Mouse (Mus musculus) MN1 (cell line): Measurements from ENCODE around the gene Vmn2r97.
"Not testable (repeated sequence)": the region's sequence is repeated elsewhere in the genome, so short reads cannot be mapped to it uniquely, and the experiment has no call there.

Source experiments
- DNase-seq: peaks from one replicate; pipeline ENCODE4 v3.0.0-alpha.2; 2016; ENCODE audit warnings: low spot score

The Vmn2r97 gene

DNA sequence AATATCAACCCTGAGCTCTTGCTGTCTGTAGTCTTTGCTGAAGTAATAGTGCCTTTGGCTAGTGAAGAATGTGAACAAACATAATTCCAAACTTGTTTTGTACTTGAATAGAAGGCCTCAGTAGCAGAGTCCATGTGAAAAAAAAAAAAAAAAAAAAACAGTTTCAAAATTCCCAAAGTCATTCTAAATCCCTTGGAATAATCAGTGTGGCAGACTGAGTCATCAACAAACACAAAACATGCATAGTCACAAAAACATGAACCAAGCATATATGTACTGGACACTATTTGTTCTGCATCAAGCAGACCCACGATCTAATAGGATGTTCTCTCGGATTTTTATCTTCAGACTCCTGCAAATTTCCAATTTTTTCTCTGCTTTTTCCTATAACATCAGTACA is at the start of gene Vmn2r97:
Gene Vmn2r97, plus strand, starts transcription at position 301 of the 400 bp plus-strand sequence.
- not testable (repeated sequence) for DNase-seq

DNA sequence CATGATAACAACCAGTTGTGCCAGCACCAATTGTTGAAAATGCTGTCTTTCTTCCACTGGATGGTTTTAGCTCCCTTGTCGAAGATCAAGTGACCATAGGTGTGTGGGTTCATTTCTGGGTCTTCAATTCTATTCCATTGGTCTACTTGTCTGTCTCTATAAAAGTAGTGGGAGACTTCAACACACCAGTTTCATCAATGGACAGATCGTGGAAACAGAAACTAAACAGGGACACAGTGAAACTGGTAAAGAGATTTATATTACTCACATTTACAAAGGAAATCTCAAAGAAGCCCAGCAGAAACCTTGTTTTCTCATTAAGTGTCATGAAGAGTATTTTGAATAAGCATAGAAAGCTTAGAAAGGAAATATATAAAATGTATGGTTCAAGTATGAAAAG is 31.7 kb upstream of the Vmn2r97 start:
- DNase-seq: not testable (repeated sequence)

DNA sequence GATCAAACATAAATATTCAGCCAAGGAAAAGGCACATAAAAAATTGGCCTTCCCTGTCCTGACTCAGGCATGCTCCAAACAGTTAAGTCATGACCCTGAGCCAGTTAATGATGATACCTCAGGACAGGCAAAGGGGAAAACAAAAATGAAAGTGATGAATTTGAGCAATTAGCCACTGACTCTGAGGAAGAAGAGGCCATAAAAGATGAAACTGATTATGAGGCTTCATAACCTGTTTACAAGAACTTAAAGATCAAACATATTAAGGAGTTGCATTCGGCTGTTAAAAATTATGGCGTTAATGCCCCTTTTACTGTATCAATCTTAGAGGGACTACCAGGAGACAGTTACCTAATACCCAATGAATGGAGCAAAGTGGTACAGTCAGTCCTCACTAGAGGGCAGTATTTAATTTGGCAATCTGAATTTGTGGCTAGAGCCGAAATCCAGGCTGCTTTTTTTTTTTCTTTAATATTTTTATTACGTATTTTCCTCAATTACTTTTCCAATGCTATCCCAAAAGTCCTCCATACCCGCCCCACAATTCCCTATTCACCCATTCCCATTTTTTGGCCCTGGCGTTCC is 24.3 kb upstream of the Vmn2r97 start:
- DNase-seq: no peak

DNA sequence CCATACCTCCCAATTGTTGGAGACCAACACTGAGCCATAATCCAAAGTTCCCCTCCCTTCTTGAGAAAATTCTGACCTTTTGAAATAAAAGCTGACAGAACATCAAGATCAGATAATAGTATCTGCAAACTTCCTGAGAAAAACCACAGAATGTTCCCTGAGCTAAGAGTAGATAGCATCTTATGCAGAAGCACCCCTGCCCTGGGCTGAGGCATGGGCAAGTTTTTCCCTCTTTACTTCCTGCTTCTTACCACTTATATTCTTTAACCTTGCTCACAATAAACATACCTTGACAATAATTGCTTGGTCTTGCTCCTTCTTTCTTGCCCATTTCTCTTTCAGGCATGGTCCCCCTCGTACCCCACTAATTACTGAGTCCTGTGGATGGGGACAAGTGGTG is 43.7 kb downstream of the Vmn2r97 start:
- not testable (repeated sequence) for DNase-seq

DNA sequence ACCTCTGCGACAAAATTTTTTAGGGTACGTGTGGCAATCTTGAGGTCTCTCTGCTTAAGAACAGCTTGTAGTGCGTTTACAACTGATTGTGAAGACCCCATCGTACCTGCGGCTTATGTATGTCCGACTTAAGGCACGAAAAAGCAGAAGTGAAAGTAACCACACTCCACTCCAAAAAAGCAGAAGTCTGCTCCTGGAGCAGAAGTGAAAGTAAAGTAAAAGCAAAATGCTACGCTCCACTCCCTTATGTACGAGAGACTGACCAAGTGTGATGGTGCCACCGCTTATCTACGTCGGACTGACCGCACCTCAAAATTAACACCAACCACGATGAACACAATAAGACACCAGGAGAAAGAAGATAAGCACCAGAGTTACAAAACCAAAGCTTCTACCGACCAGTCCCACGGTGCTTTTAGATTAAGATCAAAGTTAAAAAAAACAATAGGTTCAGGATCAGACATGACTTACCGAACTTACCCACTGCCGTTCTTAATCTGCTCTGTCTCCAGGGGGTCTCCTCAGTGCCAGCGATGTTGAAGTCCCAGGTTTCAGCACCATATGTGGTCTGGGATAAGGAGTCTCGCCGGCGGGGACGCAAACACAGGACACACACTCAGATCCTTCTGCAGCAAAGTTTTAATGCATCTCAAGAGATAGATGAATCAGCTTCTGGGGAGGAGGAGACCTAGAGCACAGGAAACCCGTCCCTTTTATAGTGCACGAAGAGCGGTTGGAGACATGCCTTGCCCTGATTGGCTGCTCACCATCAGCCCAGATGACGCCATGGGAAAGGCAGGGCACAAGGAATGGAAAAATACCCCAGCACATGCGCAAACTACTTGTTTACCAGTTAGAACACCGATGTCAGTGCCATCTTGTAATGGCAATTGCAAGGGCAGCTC is 54.5 kb downstream of the Vmn2r97 start:
- no peak for DNase-seq
